Mouse (Mus musculus) stomach, embryonic 16.5 days (tissue): ENCODE measurements around the gene Secisbp2. TPM values are rescaled to one million over a fixed set of nuclear protein-coding genes. Genes with fewer than 3 reads are reported as not detected.

Source experiments
- ATAC-seq: fragments of 200-750 bp; cut with Nextera tagmentation; 2 replicates; pipeline ENCODE4 v1.8.0; 2017; ENCODE audit warnings: moderate number of reproducible peaks, moderate TSS enrichment; ENCODE audit not compliant: insufficient read depth, low FRiP score
- H3K27ac ChIP-seq: fragments of 300-500 bp; sonication (generic); 2 replicates; pipeline ENCODE4 v1.5.1; 2014; ENCODE audit warnings: low read length
- H3K27me3 ChIP-seq: fragments of 300-500 bp; sonication (generic); 2 replicates; pipeline ENCODE4 v1.6.1; 2014; ENCODE audit warnings: low read length, control low read depth, mixed read lengths; ENCODE audit not compliant: control insufficient read depth, insufficient read depth
- H3K36me3 ChIP-seq: fragments of 300-500 bp; sonication (generic); 2 replicates; pipeline ENCODE4 v1.6.1; 2014; ENCODE audit warnings: low read length; ENCODE audit not compliant: control insufficient read depth, insufficient read depth
- H3K4me1 ChIP-seq: fragments of 300-500 bp; sonication (generic); 2 replicates; pipeline ENCODE4 v1.6.1; 2014; ENCODE audit warnings: low read length, control low read depth, mixed read lengths; ENCODE audit not compliant: control insufficient read depth, insufficient read depth
- H3K4me2 ChIP-seq: fragments of 300-500 bp; sonication (generic); 2 replicates; pipeline ENCODE4 v1.6.1; 2014; ENCODE audit warnings: low read depth, low read length, mixed read lengths
- H3K4me3 ChIP-seq: fragments of 300-500 bp; sonication (generic); replicated peaks from 2 replicates; pipeline ENCODE4 v1.5.1; 2014; ENCODE audit warnings: mild to moderate bottlenecking, low read length
- H3K9ac ChIP-seq: fragments of 300-500 bp; sonication (generic); 2 replicates; pipeline ENCODE4 v1.6.1; 2014; ENCODE audit warnings: low read length
- H3K9me3 ChIP-seq: fragments of 300-500 bp; sonication (generic); replicated peaks from 2 replicates; pipeline ENCODE4 v1.6.1; 2016; ENCODE audit warnings: low read length, control low read depth; ENCODE audit not compliant: control insufficient read depth
- WGBS: fragments of 180-500 bp; shearing (Covaris S2); extraction: QIAGEN DNeasy Blood & Tissue Kit; methylation state at CpG from one replicate; pipeline ENCODE4 v1.1.7; 2014; 5-methylcytosine and 5-hydroxymethylcytosine counted together
- polyA plus RNA-seq: library from polyadenylated mRNA; unstranded; fragments of >200 nt; fragmentation: Nextera tagmentation; extraction: Ambion mirVana; gene quantifications from 2 replicates; pipeline ENCODE4 v1.2.1, GENCODE M21; 2015

Secisbp2 gene
- polyA plus RNA-seq, 1 experiment from 2014 or later, result 22.6 TPM

DNA sequence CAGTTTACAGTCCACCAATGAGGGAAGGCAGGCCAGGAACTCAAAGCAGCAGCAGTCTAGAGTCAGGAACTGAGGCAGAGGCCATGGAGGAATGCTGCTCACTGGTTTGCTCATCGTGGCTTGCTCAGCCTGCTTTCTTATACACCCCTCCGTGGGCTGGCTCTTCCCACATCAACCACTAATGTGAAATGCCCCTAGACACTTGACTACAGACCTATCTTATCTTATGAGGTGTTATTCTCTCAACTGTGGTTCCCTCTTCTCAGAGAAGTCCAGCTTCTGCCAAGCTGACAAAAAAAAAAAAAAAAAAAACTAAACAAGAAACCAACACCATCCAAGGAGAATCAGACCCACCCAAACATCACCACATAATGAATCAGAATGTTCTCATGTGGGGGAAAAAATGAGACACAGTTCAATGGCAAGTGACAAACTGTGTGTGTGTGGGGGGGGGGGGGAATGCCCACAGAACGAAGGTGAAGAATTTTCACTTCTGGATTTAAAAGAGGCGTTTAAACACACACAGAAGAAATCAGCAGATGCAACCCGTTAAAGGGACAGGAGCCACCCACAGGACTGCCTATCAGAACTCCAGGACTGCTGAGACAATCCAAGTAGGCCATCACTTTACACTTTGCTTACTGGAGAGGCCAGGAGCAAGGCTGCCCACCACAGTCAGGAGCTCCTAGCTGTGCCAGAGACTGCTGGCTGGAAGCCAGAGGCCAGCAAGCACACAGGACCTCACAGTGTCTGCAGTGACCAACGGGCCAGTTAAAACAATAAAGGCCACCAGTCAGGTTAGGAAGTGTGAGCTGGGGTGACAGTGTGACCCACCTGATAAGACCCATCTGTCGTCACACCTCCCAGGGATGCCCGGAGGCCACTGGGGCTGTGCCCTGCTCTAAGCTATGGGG, 65.1 kb downstream of the Secisbp2 start:
- Histone ChIP-seq H3K4me2 (no peak overlapping the region), H3K4me3 (no peak overlapping the region), H3K36me3 (0 out of 2 replicates have a peak, but pooled peaks cover 4% of the 10 kb centered on the region), H3K27me3 (no peaks in the 10 kb centered on the region), H3K27ac (no peak overlapping the region), H3K9me3 (no peaks in the 10 kb centered on the region), H3K4me1 (no peaks in the 10 kb centered on the region), H3K9ac (no peak overlapping the region)
- peak; percentile 56; the same call in 1 of the 2 replicates for ATAC-seq
- 58% methylated on average over 8 of the region's 8 CpGs for WGBS

DNA sequence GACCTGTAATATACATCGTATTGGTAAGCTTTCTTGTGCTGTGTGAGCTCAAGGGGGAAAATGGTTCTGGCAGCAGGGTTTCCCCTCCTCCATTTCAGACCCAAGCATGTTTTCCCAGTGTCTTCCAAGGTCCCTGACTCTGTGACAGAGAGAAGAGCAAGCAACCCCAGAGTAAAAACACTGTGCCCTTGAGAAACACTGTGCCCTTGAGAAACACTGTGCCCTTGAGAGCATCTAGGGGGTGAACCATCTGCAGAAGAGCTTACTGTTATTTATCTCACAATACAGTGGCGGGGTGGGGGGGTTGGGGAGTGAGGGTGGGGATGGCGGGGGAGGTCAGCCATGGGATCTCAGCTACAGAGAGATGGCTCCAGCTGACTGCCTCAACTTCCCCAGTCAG, 67.8 kb downstream of the Secisbp2 start:
- no peaks in the 10 kb centered on the region for H3K27me3 ChIP-seq
- 0 out of 2 replicates have a peak, but pooled peaks cover 4% of the 10 kb centered on the region for H3K36me3 ChIP-seq
- H3K4me1 ChIP-seq, result no peaks in the 10 kb centered on the region
- 84% methylated on average over 3 of the region's 3 CpGs for WGBS
- no peak overlapping the region for H3K27ac ChIP-seq
- no peak for ATAC-seq
- H3K9ac ChIP-seq, result no peak overlapping the region
- no peaks in the 10 kb centered on the region for H3K9me3 ChIP-seq
- H3K4me2 ChIP-seq, result no peak overlapping the region
- H3K4me3 ChIP-seq, result no peak overlapping the region

DNA sequence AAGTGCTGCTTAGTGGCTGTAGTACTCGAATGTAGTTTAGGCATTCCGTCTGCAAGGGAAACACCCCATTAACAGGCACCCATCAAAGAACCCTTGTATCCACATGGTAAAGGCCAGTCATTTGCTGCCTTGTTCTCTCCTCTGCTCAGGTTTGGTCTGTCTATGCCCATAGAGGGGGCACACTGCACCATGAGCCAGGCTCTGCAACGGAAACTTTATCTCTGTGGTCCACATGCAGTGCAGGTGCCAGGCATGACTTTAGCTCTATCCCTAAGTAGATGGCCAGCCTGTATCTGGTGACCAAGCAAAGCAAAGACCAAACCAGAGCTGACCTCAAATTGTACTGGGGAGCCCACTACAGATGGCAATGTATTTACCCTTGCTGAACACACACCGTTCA, 69.1 kb downstream of the Secisbp2 start:
- 88% methylated on average over 4 of the region's 4 CpGs for WGBS
- H3K9me3 ChIP-seq, result no peaks in the 10 kb centered on the region
- no peak overlapping the region for H3K9ac ChIP-seq
- no peak overlapping the region for H3K4me2 ChIP-seq
- ATAC-seq, result no peak
- H3K4me3 ChIP-seq, result no peak overlapping the region
- H3K27ac ChIP-seq, result no peak overlapping the region
- no peaks in the 10 kb centered on the region for H3K4me1 ChIP-seq
- 0 out of 2 replicates have a peak, but pooled peaks cover 4% of the 10 kb centered on the region for H3K36me3 ChIP-seq
- H3K27me3 ChIP-seq, result no peaks in the 10 kb centered on the region

DNA sequence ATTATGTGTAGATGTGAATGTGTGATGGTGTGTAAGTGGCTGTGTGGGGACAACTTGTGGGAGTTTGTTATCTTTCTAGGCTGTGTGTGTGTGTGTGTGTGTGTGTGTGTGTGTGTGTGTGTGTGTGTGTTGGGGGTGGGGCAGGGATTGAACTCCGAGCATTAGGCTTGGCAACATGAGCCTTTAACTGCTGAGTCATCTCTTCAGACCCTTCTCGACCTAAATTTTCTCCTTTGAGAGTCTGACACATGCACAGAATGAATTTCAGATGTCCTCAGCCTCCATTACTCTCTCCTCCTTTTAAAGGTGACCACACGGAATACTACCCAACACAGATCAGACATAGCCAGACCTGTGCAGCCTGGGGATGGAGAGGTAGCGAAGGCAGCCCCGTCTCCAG, 71.6 kb downstream of the Secisbp2 start:
- Histone ChIP-seq H3K9ac (no peak overlapping the region), H3K27me3 (no peaks in the 10 kb centered on the region), H3K4me3 (no peak overlapping the region), H3K4me2 (no peak overlapping the region), H3K27ac (no peak overlapping the region), H3K9me3 (no peaks in the 10 kb centered on the region), H3K4me1 (no peaks in the 10 kb centered on the region), H3K36me3 (0 out of 2 replicates have a peak, but pooled peaks cover 4% of the 10 kb centered on the region)
- 63% methylated on average over 5 of the region's 5 CpGs for whole genome bisulfite sequencing
- ATAC-seq, result no peak

DNA sequence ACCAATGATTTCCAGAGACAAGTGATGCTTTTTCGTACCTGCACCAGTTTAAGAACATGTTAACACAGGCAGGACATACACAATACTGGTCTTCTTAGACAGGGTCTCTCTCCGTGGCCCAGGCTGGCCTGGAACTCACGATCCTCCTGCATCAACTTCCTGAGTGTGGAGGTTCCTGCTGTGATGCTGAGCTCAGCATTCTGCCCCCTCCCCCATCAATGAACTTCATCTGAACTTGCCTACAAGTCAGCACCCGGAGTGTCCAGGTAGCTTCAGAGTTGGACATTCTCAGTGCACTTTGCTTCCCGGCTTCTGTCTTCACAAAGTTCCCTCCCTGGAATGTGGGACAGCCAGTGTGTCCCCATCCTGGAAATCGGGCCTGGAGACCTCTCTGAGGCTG, 73.1 kb downstream of the Secisbp2 start:
- no peaks in the 10 kb centered on the region for H3K9me3 ChIP-seq
- H3K27me3 ChIP-seq, result no peaks in the 10 kb centered on the region
- no peaks in the 10 kb centered on the region for H3K36me3 ChIP-seq
- no peak overlapping the region for H3K27ac ChIP-seq
- no peak overlapping the region for H3K9ac ChIP-seq
- H3K4me1 ChIP-seq, result peaks cover 1% of the 10 kb centered on the region; the same call in 1 of the 2 replicates
- H3K4me2 ChIP-seq, result no peak overlapping the region
- 78% methylated on average over 6 of the region's 6 CpGs for WGBS
- ATAC-seq, result no peak
- no peak overlapping the region for H3K4me3 ChIP-seq

DNA sequence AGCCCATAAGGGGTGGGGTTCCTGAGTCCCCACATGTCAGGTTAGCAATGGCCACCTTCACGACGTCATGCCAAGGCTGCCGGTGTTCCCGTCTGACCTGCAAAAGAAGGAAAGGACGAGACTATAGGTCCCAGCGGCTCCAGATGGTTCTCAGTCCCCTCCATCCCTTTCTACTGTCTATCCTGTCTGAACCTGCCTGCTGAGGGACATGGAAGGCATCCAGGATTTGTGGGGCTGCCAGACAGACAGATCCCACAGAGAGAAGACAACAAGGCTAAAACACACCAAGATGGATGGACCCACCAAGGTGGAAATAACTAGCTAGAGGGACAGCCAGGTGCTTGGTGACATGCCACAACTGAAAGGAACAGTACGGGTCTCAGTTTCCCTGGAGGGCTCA, 73.9 kb downstream of the Secisbp2 start:
- H3K4me3 ChIP-seq, result no peak overlapping the region
- WGBS, result 87% methylated on average over 7 of the region's 7 CpGs
- ATAC-seq, result no peak
- H3K27ac ChIP-seq, result no peak overlapping the region
- peaks cover 10% of the 10 kb centered on the region for H3K4me1 ChIP-seq
- no peak overlapping the region for H3K4me2 ChIP-seq
- no peaks in the 10 kb centered on the region for H3K27me3 ChIP-seq
- no peaks in the 10 kb centered on the region for H3K9me3 ChIP-seq
- H3K36me3 ChIP-seq, result no peaks in the 10 kb centered on the region
- no peak overlapping the region for H3K9ac ChIP-seq

DNA sequence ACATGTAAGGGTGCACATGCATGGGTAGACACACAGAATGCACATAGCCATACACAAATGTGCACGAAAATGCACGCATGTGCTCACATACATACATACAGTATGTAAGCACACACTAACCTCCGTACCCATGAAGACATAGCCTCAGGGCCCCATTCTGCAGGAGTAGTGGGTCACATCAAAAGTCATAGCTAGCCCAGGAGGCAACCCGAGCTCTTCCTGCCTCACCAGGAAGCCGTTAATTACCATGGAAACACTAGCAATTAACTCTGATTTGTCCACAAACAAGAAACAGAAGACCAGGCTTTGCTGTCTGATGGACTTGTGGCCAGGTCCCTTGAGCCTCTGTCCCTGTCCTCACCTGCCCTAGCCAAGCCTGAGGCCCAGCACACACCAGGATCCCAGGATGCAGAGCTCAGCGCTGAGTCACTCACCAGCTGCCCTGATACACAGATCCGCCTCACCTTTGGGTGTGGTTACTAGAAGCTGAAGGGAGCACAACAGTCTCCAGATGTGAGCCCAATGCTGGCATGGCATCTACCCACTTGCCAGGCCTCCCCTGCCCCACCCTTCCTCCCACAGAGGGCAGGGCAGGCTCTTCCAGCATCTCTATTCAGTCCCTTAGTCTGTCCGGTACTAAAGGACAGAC, 74.6 kb downstream of the Secisbp2 start:
- peaks cover 12% of the 10 kb centered on the region for H3K4me1 ChIP-seq
- 67% methylated on average over 8 of the region's 8 CpGs for whole genome bisulfite sequencing
- no peaks in the 10 kb centered on the region for H3K9me3 ChIP-seq
- no peaks in the 10 kb centered on the region for H3K27me3 ChIP-seq
- H3K9ac ChIP-seq, result no peak overlapping the region
- ATAC-seq, result peak; percentile 72
- no peaks in the 10 kb centered on the region for H3K36me3 ChIP-seq
- no peak overlapping the region for H3K27ac ChIP-seq
- no peak overlapping the region for H3K4me2 ChIP-seq
- no peak overlapping the region for H3K4me3 ChIP-seq

DNA sequence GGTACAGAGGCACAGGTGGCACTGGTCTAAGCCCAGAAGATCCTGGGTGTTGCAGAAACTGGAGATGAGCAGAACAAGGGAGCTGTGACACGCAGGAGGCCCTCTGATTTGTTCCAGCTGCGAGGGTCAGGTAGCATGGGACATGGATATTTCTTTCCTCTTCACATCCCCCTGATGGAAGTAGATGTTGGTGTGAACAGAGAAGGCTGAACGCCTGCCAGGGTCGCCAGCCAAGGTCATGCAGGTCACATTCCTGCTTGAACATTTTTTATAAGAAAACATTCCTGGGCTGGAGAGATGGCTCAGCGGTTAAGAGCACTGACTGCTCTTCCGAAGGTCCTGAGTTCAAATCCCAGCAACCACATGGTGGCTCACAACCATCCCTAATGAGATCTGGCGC, 75.9 kb downstream of the Secisbp2 start:
- no peaks in the 10 kb centered on the region for H3K9me3 ChIP-seq
- ATAC-seq, result no peak
- H3K9ac ChIP-seq, result no peak overlapping the region
- H3K36me3 ChIP-seq, result no peaks in the 10 kb centered on the region
- no peak overlapping the region for H3K4me3 ChIP-seq
- no peaks in the 10 kb centered on the region for H3K27me3 ChIP-seq
- H3K4me1 ChIP-seq, result peaks cover 12% of the 10 kb centered on the region
- H3K27ac ChIP-seq, result no peak overlapping the region
- 65% methylated on average over 6 of the region's 7 CpGs for WGBS
- H3K4me2 ChIP-seq, result no peak overlapping the region

DNA sequence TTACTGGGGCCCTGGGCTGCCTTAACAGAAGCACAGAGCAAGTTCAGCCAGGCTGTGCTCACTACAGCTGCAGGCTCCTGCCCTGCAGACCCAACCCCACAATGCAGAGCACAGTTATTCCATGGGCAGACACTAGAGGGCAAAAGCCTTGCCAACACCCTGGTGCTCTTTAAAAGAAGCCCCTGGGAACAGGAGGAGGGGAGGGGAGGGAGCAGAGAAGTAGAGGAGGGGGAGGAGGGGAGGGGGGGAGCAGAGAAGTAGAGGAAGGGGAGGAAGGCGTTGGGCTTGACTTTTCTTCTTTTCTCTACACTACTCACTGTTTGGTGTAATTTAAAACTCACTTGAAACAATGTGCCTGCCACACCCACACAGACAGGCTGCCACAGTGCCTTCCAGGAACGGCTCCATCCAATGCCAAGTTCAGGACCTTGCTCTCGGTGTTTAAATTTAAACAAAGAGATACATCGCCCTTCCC, 78.4 kb downstream of the Secisbp2 start:
- no peak for ATAC-seq
- Histone ChIP-seq H3K27me3 (no peaks in the 10 kb centered on the region), H3K4me1 (peaks cover 12% of the 10 kb centered on the region), H3K9me3 (no peaks in the 10 kb centered on the region), H3K36me3 (no peaks in the 10 kb centered on the region), H3K27ac (no peak overlapping the region), H3K4me2 (no peak overlapping the region), H3K4me3 (no peak overlapping the region), H3K9ac (no peak overlapping the region)
- 6% methylated on average over 4 of the region's 4 CpGs for WGBS
